Mouse (Mus musculus): ENCODE results near the gene Sectm1b.
"Not testable (repeated sequence)": the region's sequence is repeated elsewhere in the genome, so short reads cannot be mapped to it uniquely, and the experiment has no call there.

- TF ChIP-seq GATA1, TAL1 (IDR thresholded peaks at IDR 0.05; ENCODE audit: low read length): not testable (repeated sequence)
These were observed 43.9 kb upstream of the Sectm1b start for GRCm38 (mm10) chr11:121107242-121107641.

Data from erythroblast, embryonic 14.5 days (primary cell).